Mouse (Mus musculus): ENCODE data around the gene Plscr3. TPM values are rescaled to one million over a fixed set of nuclear protein-coding genes. Genes with fewer than 3 reads are reported as not detected.

The Plscr3 gene
- total and polyA plus RNA-seq, 3 experiments: 4.6 to 26.0 TPM; not detected in 1

GRCm38 (mm10) chr11:69822080-69822479 is 24.1 kb upstream of the Plscr3 start, which contains the start of gene Spem1:
Spem1 (minus strand) TSS chr11:69822180.
- H3K9ac ChIP-seq (ENCODE audit: control insufficient read depth, low read depth, low read length, poor library complexity, severe bottlenecking): no peak within 1 kb of the TSS
- no peak within 1 kb of the TSS for H3K4me3 ChIP-seq (ENCODE audit: control insufficient read depth in 1 of 2, insufficient read depth in 1 of 2, low read depth in 2 of 2, low read length in 2 of 2)
- no peaks in the 10 kb centered on the region for H3K36me3 ChIP-seq (ENCODE audit: control insufficient read depth in 1 of 2, insufficient read depth in 2 of 2, low read length in 2 of 2)
- no peaks in the 10 kb centered on the region for H3K9me3 ChIP-seq (replicated peaks; ENCODE audit: insufficient read depth, low read length)
- H3K4me1 ChIP-seq (ENCODE audit: control insufficient read depth in 1 of 2, insufficient read depth in 2 of 2, low read length in 2 of 2): no peaks in the 10 kb centered on the region
- TF ChIP-seq MEF2A (IDR thresholded peaks at IDR 0.05; ENCODE audit: extremely low read depth, insufficient replicate concordance, low read depth, low read length, poor library complexity, severe bottlenecking): no peak
- no peak for TF ChIP-seq ELF1 (IDR thresholded peaks at IDR 0.05; ENCODE audit: low read depth, low read length)
- no peaks in the 10 kb centered on the region for H3K79me2 ChIP-seq (ENCODE audit: control insufficient read depth, insufficient read depth, low read length, poor library complexity)
- DNase-seq (ENCODE audit: low read depth, low spot score): no peak
- 0 out of 4 replicates have a peak, but pooled peaks cover 0 to 2% of the 10 kb centered on the region in 2 experiments for H3K27me3 ChIP-seq (ENCODE audit: control insufficient read depth in 1 of 2, insufficient read depth in 2 of 2, low read length in 2 of 2)
- H3K27ac ChIP-seq (ENCODE audit: control insufficient read depth, low read depth, low read length): no peak within 1 kb of the TSS

- DNase-seq (ENCODE audit: low read depth, low spot score): no peak
- no peak overlapping the region for H3K27ac ChIP-seq (ENCODE audit: control insufficient read depth, low read depth, low read length)
- no peaks in the 10 kb centered on the region for H3K4me1 ChIP-seq (ENCODE audit: control insufficient read depth in 1 of 2, insufficient read depth in 2 of 2, low read length in 2 of 2)
- H3K4me3 ChIP-seq (ENCODE audit: control insufficient read depth in 1 of 2, insufficient read depth in 1 of 2, low read depth in 2 of 2, low read length in 2 of 2): no peak overlapping the region
- no peaks in the 10 kb centered on the region for H3K27me3 ChIP-seq (ENCODE audit: control insufficient read depth in 1 of 2, insufficient read depth in 2 of 2, low read length in 2 of 2)
- H3K36me3 ChIP-seq (ENCODE audit: control insufficient read depth in 1 of 2, insufficient read depth in 2 of 2, low read length in 2 of 2): no peaks in the 10 kb centered on the region; a peak in 1 of 4 replicates
- no peaks in the 10 kb centered on the region for H3K79me2 ChIP-seq (ENCODE audit: control insufficient read depth, insufficient read depth, low read length, poor library complexity)
- TF ChIP-seq POLR2AphosphoS5 (IDR thresholded peaks at IDR 0.05; ENCODE audit: borderline replicate concordance, low read depth, low read length): no peak
- TF ChIP-seq ZNF384 (IDR thresholded peaks at IDR 0.05; ENCODE audit: low read depth, low read length): no peak
- TF ChIP-seq GATA1 (IDR thresholded peaks at IDR 0.05; ENCODE audit: low read depth, low read length): no peak
- TF ChIP-seq TBP (IDR thresholded peaks at IDR 0.05; ENCODE audit: low read depth, low read length): no peak
- no peak for TF ChIP-seq POLR2A (IDR thresholded peaks at IDR 0.05; ENCODE audit: control insufficient read depth in 1 of 2, insufficient read depth in 1 of 2, low read depth in 1 of 2, low read length in 2 of 2, poor library complexity in 1 of 2)
- TF ChIP-seq NRF1 (IDR thresholded peaks at IDR 0.05; ENCODE audit: insufficient read depth, low read depth, low read length, poor library complexity, severe bottlenecking): no peak
- no peak overlapping the region for H3K9ac ChIP-seq (ENCODE audit: control insufficient read depth, low read depth, low read length, poor library complexity, severe bottlenecking)
- H3K9me3 ChIP-seq (replicated peaks; ENCODE audit: insufficient read depth, low read length): no peaks in the 10 kb centered on the region
These were observed 22.7 kb upstream of the Plscr3 start for GRCm38 (mm10) chr11:69823456-69823855.

- H3K27me3 ChIP-seq (ENCODE audit: control insufficient read depth in 1 of 2, insufficient read depth in 2 of 2, low read length in 2 of 2): no peaks in the 10 kb centered on the region
- H3K36me3 ChIP-seq (ENCODE audit: control insufficient read depth in 1 of 2, insufficient read depth in 2 of 2, low read length in 2 of 2): peaks cover 2 to 5% of the 10 kb centered on the region in 2 experiments; a peak in 3 of 4 replicates
- no peak overlapping the region for H3K27ac ChIP-seq (ENCODE audit: control insufficient read depth, low read depth, low read length)
- peaks cover under 1% of the 10 kb centered on the region; the same call in 1 of the 2 replicates for H3K79me2 ChIP-seq (ENCODE audit: control insufficient read depth, insufficient read depth, low read length, poor library complexity)
- no peak for DNase-seq (ENCODE audit: low read depth, low spot score)
- no peak overlapping the region for H3K4me3 ChIP-seq (ENCODE audit: control insufficient read depth in 1 of 2, insufficient read depth in 1 of 2, low read depth in 2 of 2, low read length in 2 of 2)
- no peaks in the 10 kb centered on the region for H3K9me3 ChIP-seq (replicated peaks; ENCODE audit: insufficient read depth, low read length)
- TF ChIP-seq TBP (IDR thresholded peaks at IDR 0.05; ENCODE audit: low read depth, low read length) (no peak), MYB (IDR thresholded peaks at IDR 0.05; ENCODE audit: low read depth, low read length) (no peak), E2F4 (IDR thresholded peaks at IDR 0.05; ENCODE audit: borderline replicate concordance, low read depth, low read length) (no peak), USF2 (IDR thresholded peaks at IDR 0.05; ENCODE audit: borderline replicate concordance in 1 of 2, insufficient read depth in 1 of 2, low read depth in 1 of 2, low read length in 2 of 2) (no peak), MAZ (IDR thresholded peaks at IDR 0.05; ENCODE audit: low read depth, low read length) (no peak), CHD2 (IDR thresholded peaks at IDR 0.05; ENCODE audit: low read length) (no peak), CHD1 (IDR thresholded peaks at IDR 0.05; ENCODE audit: low read depth, low read length) (no peak), MXI1 (IDR thresholded peaks at IDR 0.05; ENCODE audit: low read depth, low read length) (no peak), CTCF (IDR thresholded peaks at IDR 0.05 in 2 of 3, conservative IDR thresholded peaks at IDR 0.05 in 1 of 3; ENCODE audit: control insufficient read depth in 1 of 3, insufficient read depth in 1 of 3, low read depth in 2 of 3, low read length in 3 of 3, poor library complexity in 1 of 3, severe bottlenecking in 1 of 3) (no peak), USF1 (IDR thresholded peaks at IDR 0.05; ENCODE audit: low read depth, low read length) (no peak), TCF12 (IDR thresholded peaks at IDR 0.05; ENCODE audit: low read depth, low read length) (no peak), BHLHE40 (IDR thresholded peaks at IDR 0.05; ENCODE audit: borderline replicate concordance, low read depth, low read length) (no peak), GABPA (IDR thresholded peaks at IDR 0.05; ENCODE audit: low read depth, low read length) (no peak), POLR2A (IDR thresholded peaks at IDR 0.05; ENCODE audit: control insufficient read depth in 1 of 2, insufficient read depth in 1 of 2, low read depth in 1 of 2, low read length in 2 of 2, poor library complexity in 1 of 2) (no peak), SIN3A (IDR thresholded peaks at IDR 0.05; ENCODE audit: low read length) (no peak), ZC3H11A (IDR thresholded peaks at IDR 0.05; ENCODE audit: low read depth, low read length) (no peak)
- peaks cover 3 to 9% of the 10 kb centered on the region in 2 experiments; a peak in 3 of 4 replicates for H3K4me1 ChIP-seq (ENCODE audit: control insufficient read depth in 1 of 2, insufficient read depth in 2 of 2, low read length in 2 of 2)
- H3K9ac ChIP-seq (ENCODE audit: control insufficient read depth, low read depth, low read length, poor library complexity, severe bottlenecking): no peak overlapping the region
These were observed 17.3 kb upstream of the Plscr3 start for GRCm38 (mm10) chr11:69828832-69829231.

Measured in MEL (cell line).